Mouse (Mus musculus) heart, embryonic 10.5 days (tissue): ENCODE data around the gene Tmed2. TPM values are rescaled to one million over a fixed set of nuclear protein-coding genes. Genes with fewer than 3 reads are reported as not detected.
"Not testable (repeated sequence)": the region's sequence is repeated elsewhere in the genome, so short reads cannot be mapped to it uniquely, and the experiment has no call there.

ENCODE experiments used
- DNase-seq: peaks from one replicate; pipeline ENCODE4 v3.0.0-alpha.2; 2017; ENCODE audit warnings: low spot score
- H3K27ac ChIP-seq: fragments of 300-500 bp; sonication (generic); 2 replicates; pipeline ENCODE4 v1.5.1; 2016; ENCODE audit warnings: mild to moderate bottlenecking
- H3K27me3 ChIP-seq: fragments of 300-500 bp; sonication (generic); 2 replicates; pipeline ENCODE4 v1.6.1; 2016; ENCODE audit warnings: mild to moderate bottlenecking; ENCODE audit not compliant: poor library complexity, insufficient read depth, severe bottlenecking
- H3K36me3 ChIP-seq: fragments of 300-500 bp; sonication (generic); 2 replicates; pipeline ENCODE4 v1.6.1; 2016; ENCODE audit warnings: mild to moderate bottlenecking, moderate library complexity
- H3K4me1 ChIP-seq: fragments of 300-500 bp; sonication (generic); 2 replicates; pipeline ENCODE4 v1.6.1; 2016; ENCODE audit warnings: mild to moderate bottlenecking
- H3K4me3 ChIP-seq: fragments of 300-500 bp; sonication (generic); 2 replicates; pipeline ENCODE4 v1.5.1; 2016; ENCODE audit warnings: mild to moderate bottlenecking, moderate library complexity
- H3K9me3 ChIP-seq: fragments of 300-500 bp; sonication (generic); 2 replicates; pipeline ENCODE4 v1.6.1; 2016; ENCODE audit warnings: mild to moderate bottlenecking, moderate library complexity
- WGBS: fragments of 180-500 bp; shearing (Covaris S2); methylation state at CpG from one replicate; pipeline ENCODE4 v1.1.7; 2016; 5-methylcytosine and 5-hydroxymethylcytosine counted together
- polyA plus RNA-seq: library from polyadenylated mRNA; unstranded; fragments of >200 nt; fragmentation: Nextera tagmentation; extraction: Ambion mirVana; gene quantifications from 2 replicates; pipeline ENCODE4 v1.2.1, GENCODE M21; 2016

The Tmed2 gene
- polyA plus RNA-seq, 1 experiment from 2014 or later, result 570 TPM

GRCm38 (mm10) chr5:124530655-124531582 is 9.6 kb upstream of the Tmed2 start, which contains the start of gene Rilpl1:
Rilpl1 (minus strand) TSS chr5:124531391.
- no peaks in the 10 kb centered on the region for H3K9me3 ChIP-seq
- H3K4me1 ChIP-seq, result peaks cover 48% of the 10 kb centered on the region
- H3K27ac ChIP-seq, result peak within 1 kb of the TSS; percentile 95
- WGBS, result under 1% methylated on average over 95 of the region's 96 CpGs
- DNase-seq, result peak; percentile 92
- H3K4me3 ChIP-seq, result peak within 1 kb of the TSS; percentile 89
- no peaks in the 10 kb centered on the region for H3K27me3 ChIP-seq
- peaks cover 10% of the 10 kb centered on the region for H3K36me3 ChIP-seq

GRCm38 (mm10) chr5:124531583-124531930 is 8.9 kb upstream of the Tmed2 start:
- no peaks in the 10 kb centered on the region for H3K9me3 ChIP-seq
- peak overlapping the region; percentile 89 for H3K4me3 ChIP-seq
- no peak for DNase-seq
- 13% methylated on average over 14 of the region's 14 CpGs for WGBS
- peaks cover 4% of the 10 kb centered on the region for H3K36me3 ChIP-seq
- no peaks in the 10 kb centered on the region for H3K27me3 ChIP-seq
- H3K27ac ChIP-seq, result peak overlapping the region; percentile 95
- H3K4me1 ChIP-seq, result peaks cover 45% of the 10 kb centered on the region

GRCm38 (mm10) chr5:124532451-124532850 is 8.0 kb upstream of the Tmed2 start:
- peaks cover 52% of the 10 kb centered on the region for H3K4me1 ChIP-seq
- no peaks in the 10 kb centered on the region for H3K27me3 ChIP-seq
- H3K27ac ChIP-seq, result peak overlapping the region; percentile 95; the same call in 1 of the 2 replicates
- 33% methylated on average over 7 of the region's 7 CpGs for WGBS
- no peak for DNase-seq
- no peaks in the 10 kb centered on the region for H3K36me3 ChIP-seq
- no peak overlapping the region for H3K4me3 ChIP-seq
- H3K9me3 ChIP-seq, result no peaks in the 10 kb centered on the region

GRCm38 (mm10) chr5:124535016-124535415 is 5.5 kb upstream of the Tmed2 start:
- H3K27me3 ChIP-seq, result no peaks in the 10 kb centered on the region
- no peak for DNase-seq
- H3K9me3 ChIP-seq, result no peaks in the 10 kb centered on the region
- H3K4me3 ChIP-seq, result no peak overlapping the region
- WGBS, result 44% methylated on average over 5 of the region's 5 CpGs
- H3K27ac ChIP-seq, result no peak overlapping the region
- no peaks in the 10 kb centered on the region for H3K36me3 ChIP-seq
- peaks cover 33% of the 10 kb centered on the region for H3K4me1 ChIP-seq

- WGBS, result under 1% methylated on average over 17 of the region's 17 CpGs
These were observed 3.7 kb upstream of the Tmed2 start for GRCm38 (mm10) chr5:124536776-124537175.

GRCm38 (mm10) chr5:124538813-124539792 is 1.4 kb upstream of the Tmed2 start:
- 69% methylated on average over 16 of the region's 16 CpGs for WGBS
- Histone ChIP-seq H3K9me3 (no peaks in the 10 kb centered on the region), H3K27me3 (no peaks in the 10 kb centered on the region), H3K36me3 (peaks cover 17% of the 10 kb centered on the region), H3K4me3 (no peak overlapping the region), H3K27ac (no peak overlapping the region), H3K4me1 (peaks cover 12% of the 10 kb centered on the region)
- no peak for DNase-seq

More at GRCm38 (mm10) chr5:124536776-124537175, 3.7 kb upstream of the Tmed2 start:
- H3K9me3 ChIP-seq, result no peaks in the 10 kb centered on the region
- no peaks in the 10 kb centered on the region for H3K27me3 ChIP-seq
- peak overlapping the region; percentile 85 for H3K27ac ChIP-seq
- peak overlapping the region; percentile 53 for H3K4me3 ChIP-seq
- DNase-seq, result peak; percentile 84
- H3K4me1 ChIP-seq, result peaks cover 17% of the 10 kb centered on the region
- H3K36me3 ChIP-seq, result no peaks in the 10 kb centered on the region

GRCm38 (mm10) chr5:124539905-124540304 is 590 bp upstream of the Tmed2 start:
- H3K4me3 ChIP-seq, result peak overlapping the region; percentile 97
- peak overlapping the region; percentile 89; the same call in 1 of the 2 replicates for H3K27ac ChIP-seq
- peaks cover 12% of the 10 kb centered on the region for H3K4me1 ChIP-seq
- 67% methylated on average over 4 of the region's 4 CpGs for WGBS
- H3K9me3 ChIP-seq, result no peaks in the 10 kb centered on the region
- no peaks in the 10 kb centered on the region for H3K27me3 ChIP-seq
- DNase-seq, result no peak
- H3K36me3 ChIP-seq, result peaks cover 25% of the 10 kb centered on the region

- H3K9me3 ChIP-seq, result no peaks in the 10 kb centered on the region
- peak overlapping the region; percentile 95 for H3K27ac ChIP-seq
- under 1% methylated on average over 75 of the region's 89 CpGs for WGBS
- H3K36me3 ChIP-seq, result peaks cover 36% of the 10 kb centered on the region
- peaks cover 12% of the 10 kb centered on the region for H3K4me1 ChIP-seq
- DNase-seq, result no peak
- H3K27me3 ChIP-seq, result no peaks in the 10 kb centered on the region
- peak overlapping the region; percentile 97 for H3K4me3 ChIP-seq
These were observed 558 bp downstream of the Tmed2 start for GRCm38 (mm10) chr5:124540905-124541601.

GRCm38 (mm10) chr5:124541602-124541973 is 1.1 kb downstream of the Tmed2 start:
- Histone ChIP-seq H3K9me3 (no peaks in the 10 kb centered on the region), H3K27ac (peak overlapping the region; percentile 95), H3K4me3 (peak overlapping the region; percentile 97), H3K27me3 (no peaks in the 10 kb centered on the region), H3K4me1 (peaks cover 11% of the 10 kb centered on the region), H3K36me3 (peaks cover 42% of the 10 kb centered on the region)
- WGBS, result 12% methylated on average over 8 of the region's 8 CpGs
- no peak for DNase-seq

- H3K9me3 ChIP-seq, H3K4me3 ChIP-seq, DNase-seq, H3K27me3 ChIP-seq, H3K27ac ChIP-seq: not testable (repeated sequence)
- 83% methylated on average over 4 of the region's 4 CpGs for WGBS
- Histone ChIP-seq H3K36me3 (peaks cover 53% of the 10 kb centered on the region), H3K4me1 (peaks cover 15% of the 10 kb centered on the region)
These were observed 10.2 kb downstream of the Tmed2 start for GRCm38 (mm10) chr5:124550737-124551136.

GRCm38 (mm10) chr5:124551349-124552093 is 11.0 kb downstream of the Tmed2 start:
- Histone ChIP-seq H3K4me3 (peak overlapping the region; percentile 97), H3K36me3 (peaks cover 52% of the 10 kb centered on the region), H3K4me1 (peaks cover 15% of the 10 kb centered on the region)
- H3K27ac ChIP-seq, DNase-seq, H3K27me3 ChIP-seq, H3K9me3 ChIP-seq: not testable (repeated sequence)
- WGBS, result 33% methylated on average over 5 of the region's 5 CpGs

- Histone ChIP-seq H3K36me3 (peaks cover 52% of the 10 kb centered on the region), H3K9me3 (no peaks in the 10 kb centered on the region), H3K4me3 (peak overlapping the region; percentile 97), H3K27me3 (no peaks in the 10 kb centered on the region), H3K4me1 (peaks cover 15% of the 10 kb centered on the region), H3K27ac (peak overlapping the region; percentile 88)
- WGBS, result 12% methylated on average over 9 of the region's 9 CpGs
- no peak for DNase-seq
These were observed 11.6 kb downstream of the Tmed2 start for GRCm38 (mm10) chr5:124552094-124552472.
